Mouse (Mus musculus): ENCODE measurements around the gene Ints7.
A peak's percentile ranks its signal among the peaks of the same experiment; 100 is the strongest.

Ints7 gene

GRCm38 (mm10) chr1:191632511-191633095, 57.2 kb downstream of the Ints7 start:
- DNase-seq (ENCODE audit: low read depth, low spot score), result no peak

- no peak for DNase-seq (ENCODE audit: low read depth, low spot score)
Measured at GRCm38 (mm10) chr1:191634116-191634515, 58.7 kb downstream of the Ints7 start.

- no peak for DNase-seq (ENCODE audit: low read depth, low spot score)
Measured at GRCm38 (mm10) chr1:191638404-191638803, 63.0 kb downstream of the Ints7 start.

GRCm38 (mm10) chr1:191639200-191639807, 63.9 kb downstream of the Ints7 start:
- no peak for DNase-seq (ENCODE audit: low read depth, low spot score)

GRCm38 (mm10) chr1:191640146-191640545, 64.7 kb downstream of the Ints7 start:
- no peak for DNase-seq (ENCODE audit: low read depth, low spot score)

GRCm38 (mm10) chr1:191640848-191641247, 65.4 kb downstream of the Ints7 start:
- DNase-seq (ENCODE audit: low read depth, low spot score), result no peak

- no peak for DNase-seq (ENCODE audit: low read depth, low spot score)
Measured at GRCm38 (mm10) chr1:191641438-191641837, 66.0 kb downstream of the Ints7 start.

- no peak for DNase-seq (ENCODE audit: low read depth, low spot score)
Measured at GRCm38 (mm10) chr1:191642903-191643302, 67.5 kb downstream of the Ints7 start.

GRCm38 (mm10) chr1:191645921-191646320, 70.5 kb downstream of the Ints7 start:
- DNase-seq (ENCODE audit: low read depth, low spot score), result no peak

- no peak for DNase-seq (ENCODE audit: low read depth, low spot score)
Measured at GRCm38 (mm10) chr1:191647590-191647989, 72.2 kb downstream of the Ints7 start.

GRCm38 (mm10) chr1:191659441-191659840, 84.0 kb downstream of the Ints7 start:
- no peak for DNase-seq (ENCODE audit: low read depth, low spot score)

- DNase-seq (ENCODE audit: low read depth, low spot score), result no peak
Measured at GRCm38 (mm10) chr1:191661019-191661796, 85.8 kb downstream of the Ints7 start.

- DNase-seq (ENCODE audit: low read depth, low spot score), result no peak
Measured at GRCm38 (mm10) chr1:191662178-191662898, 86.9 kb downstream of the Ints7 start.

- DNase-seq (ENCODE audit: low read depth, low spot score), result no peak
Measured at GRCm38 (mm10) chr1:191662899-191663500, 87.6 kb downstream of the Ints7 start.

GRCm38 (mm10) chr1:191663603-191664002, 88.2 kb downstream of the Ints7 start:
- no peak for DNase-seq (ENCODE audit: low read depth, low spot score)

GRCm38 (mm10) chr1:191666351-191666750, 90.9 kb downstream of the Ints7 start:
- no peak for DNase-seq (ENCODE audit: low read depth, low spot score)

GRCm38 (mm10) chr1:191668030-191668429, 92.6 kb downstream of the Ints7 start:
- DNase-seq (ENCODE audit: low read depth, low spot score), result peak; percentile 19
